Mouse (Mus musculus): ENCODE measurements around the gene Adgrf3.
"Not testable (repeated sequence)": the region's sequence is repeated elsewhere in the genome, so short reads cannot be mapped to it uniquely, and the experiment has no call there.

Adgrf3 gene

DNA sequence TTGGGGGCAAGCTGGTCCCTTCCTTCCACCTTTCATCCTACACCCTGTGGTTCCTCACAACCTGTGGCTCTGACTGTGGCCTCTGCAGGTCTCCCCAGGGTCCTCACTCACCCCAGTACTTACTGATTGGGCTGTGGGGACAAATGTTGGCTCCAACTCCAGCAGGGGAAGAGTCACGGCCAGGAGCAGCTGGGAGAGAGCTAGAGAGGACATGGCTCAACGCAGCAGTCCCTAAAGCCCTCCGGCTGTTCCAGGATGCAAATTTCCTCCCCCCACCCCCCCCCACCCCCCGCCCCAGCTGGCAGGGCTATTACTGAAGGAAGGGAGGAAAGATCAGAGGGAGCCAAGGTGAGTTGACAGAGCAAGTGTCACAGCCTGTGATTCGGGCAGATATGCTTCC lies at the start of gene Adgrf3:
Adgrf3 (minus strand) TSS at position 230 of the 400 bp plus-strand sequence.
- DNase-seq: no peak

DNA sequence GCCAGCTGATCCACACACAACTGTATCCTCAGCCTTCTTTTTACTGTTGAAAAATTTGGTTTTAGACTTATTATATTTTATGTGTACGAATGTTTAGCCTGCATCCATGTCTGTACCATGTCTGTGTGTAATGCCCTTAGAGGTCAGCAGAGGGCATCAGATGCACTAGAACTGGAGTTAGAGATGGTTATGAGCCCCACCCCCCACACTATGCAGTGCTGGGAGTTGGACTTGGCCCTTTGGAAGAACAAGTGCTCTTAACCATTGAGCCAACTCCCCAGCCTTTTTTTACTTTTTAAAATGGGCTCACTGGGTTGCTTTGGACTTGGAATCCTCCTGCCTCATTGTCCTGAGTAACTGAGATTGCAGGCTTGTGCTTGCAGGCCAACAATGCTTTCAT lies 42.1 kb upstream of the Adgrf3 start:
- peak in 1 of 2 experiments; percentile 21 for DNase-seq

DNA sequence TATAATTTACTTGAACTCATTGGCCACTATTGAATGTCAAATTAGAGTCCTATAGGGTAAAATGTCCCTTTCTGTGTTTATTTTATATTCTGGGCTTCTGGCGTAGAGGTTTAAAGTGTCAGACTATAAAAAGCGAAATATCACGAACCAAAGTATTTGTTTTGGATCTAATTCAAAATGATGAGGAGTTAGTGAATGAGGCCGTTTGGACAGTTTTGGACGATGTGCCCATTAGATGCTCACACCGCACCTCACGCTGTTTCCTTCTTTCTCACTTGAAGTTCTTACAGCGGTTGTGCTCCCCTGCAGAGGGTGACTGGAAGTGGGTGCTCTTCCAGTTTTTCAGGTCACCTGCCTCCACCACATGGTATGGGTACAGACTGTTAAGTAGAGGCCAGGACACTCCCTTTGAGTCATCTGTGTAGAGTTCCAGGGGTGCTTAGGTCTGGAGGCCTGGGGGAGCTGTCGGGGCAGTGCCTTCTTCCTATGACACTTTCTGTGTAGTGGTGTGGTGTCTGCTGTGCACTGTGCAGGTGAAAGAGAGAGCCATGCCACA lies 40.4 kb upstream of the Adgrf3 start:
- DNase-seq: no peak

DNA sequence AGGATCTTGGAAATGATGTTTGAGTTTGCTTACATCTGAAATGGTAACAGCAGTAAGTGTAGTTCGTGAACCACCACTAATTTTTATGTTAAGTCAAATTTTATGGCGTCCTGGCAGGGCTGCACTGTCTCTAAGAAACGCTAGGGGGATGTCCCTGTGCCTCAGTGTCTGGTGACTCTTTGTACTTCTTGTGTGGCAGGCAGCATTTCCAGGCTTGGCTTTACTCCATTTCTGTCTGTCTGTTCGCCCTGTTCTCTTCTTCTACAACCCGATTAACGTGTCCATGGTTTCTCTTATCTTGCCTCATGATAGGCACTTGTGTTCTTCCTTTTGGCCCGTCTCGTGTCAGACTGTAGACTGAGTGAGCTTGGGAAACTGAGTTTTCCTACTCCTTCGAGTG lies 38.2 kb upstream of the Adgrf3 start:
- no peak for DNase-seq

DNA sequence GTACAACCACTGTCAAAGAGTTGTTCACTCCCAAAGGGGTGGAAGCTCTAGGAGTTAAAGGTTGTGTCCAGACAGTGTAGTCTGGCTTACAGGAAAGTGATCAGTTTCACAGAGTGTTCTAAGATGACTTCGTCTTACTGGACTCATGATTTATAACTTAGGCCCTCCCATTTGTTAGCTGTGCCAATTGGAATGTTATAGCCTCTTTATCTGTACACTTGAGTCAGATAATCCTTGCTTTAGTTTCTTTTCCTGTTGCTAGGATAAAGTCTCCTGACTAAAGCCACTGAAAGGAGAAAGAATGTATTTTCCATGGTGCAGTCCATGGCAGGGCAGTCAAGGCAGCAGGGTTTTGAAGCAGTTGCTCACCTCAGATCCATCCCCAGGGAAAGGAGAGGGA lies 36.9 kb upstream of the Adgrf3 start:
- DNase-seq: no peak

DNA sequence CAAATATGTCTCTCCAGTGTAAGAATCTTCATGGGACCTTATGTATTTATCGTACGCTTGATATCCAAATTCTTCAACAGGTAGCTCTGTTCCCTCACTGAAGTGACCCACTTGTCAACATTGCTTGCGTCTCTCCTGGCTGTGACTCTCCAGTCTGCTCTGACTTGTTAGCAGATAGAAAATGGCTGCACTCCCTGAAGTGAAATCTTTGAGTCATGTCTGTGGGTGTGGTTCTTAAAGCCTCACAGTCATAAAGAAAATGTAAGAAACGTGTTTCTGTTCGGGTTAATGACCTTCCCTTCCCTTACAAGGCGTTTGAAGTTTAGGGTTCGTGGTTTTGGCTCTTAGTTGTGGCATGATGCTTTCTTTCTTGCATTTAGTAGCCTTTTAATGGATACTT lies 35.0 kb upstream of the Adgrf3 start:
- DNase-seq: no peak

DNA sequence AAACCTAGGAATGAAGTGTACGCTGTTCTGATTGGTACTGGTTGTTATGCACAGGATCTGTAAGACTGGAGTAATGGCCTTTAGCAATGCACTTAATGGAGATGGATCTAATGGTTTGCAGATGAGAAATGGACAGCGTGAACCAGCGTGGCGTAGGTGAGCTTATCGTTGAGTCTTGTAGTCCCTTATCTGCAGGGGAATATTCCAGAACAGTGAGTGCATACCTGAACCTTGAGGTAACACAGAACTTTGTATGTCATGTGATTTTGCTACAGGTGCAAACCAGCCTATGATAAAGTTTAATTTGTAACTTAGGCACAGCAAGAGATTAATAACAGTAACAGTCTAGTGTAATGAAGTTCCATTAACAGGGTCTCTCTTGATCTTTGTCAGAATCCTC lies 33.0 kb upstream of the Adgrf3 start:
- no peak for DNase-seq

DNA sequence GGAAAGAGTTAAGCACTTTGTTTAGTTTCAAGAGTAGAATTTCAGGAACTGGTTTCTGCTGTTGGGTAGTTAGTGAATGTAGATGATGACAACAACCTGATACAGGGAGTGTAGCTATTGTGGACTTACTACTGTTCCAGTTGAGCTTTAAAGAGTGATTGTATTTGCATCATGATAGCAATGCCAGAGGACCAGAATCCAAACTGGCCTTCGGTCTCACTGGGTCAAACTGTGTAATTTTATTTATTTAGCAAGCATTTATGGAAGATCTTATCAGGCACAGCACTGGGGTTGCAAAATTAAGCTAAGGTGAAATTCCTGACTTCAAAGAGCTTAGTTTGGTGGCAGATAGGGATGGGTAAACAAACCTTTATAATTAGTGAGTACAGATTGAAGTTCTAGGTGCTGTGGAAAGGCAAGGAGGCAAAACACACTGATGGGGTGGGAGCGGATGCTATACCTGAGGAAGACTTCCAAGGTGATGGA lies 30.2 kb upstream of the Adgrf3 start:
- DNase-seq: no peak

DNA sequence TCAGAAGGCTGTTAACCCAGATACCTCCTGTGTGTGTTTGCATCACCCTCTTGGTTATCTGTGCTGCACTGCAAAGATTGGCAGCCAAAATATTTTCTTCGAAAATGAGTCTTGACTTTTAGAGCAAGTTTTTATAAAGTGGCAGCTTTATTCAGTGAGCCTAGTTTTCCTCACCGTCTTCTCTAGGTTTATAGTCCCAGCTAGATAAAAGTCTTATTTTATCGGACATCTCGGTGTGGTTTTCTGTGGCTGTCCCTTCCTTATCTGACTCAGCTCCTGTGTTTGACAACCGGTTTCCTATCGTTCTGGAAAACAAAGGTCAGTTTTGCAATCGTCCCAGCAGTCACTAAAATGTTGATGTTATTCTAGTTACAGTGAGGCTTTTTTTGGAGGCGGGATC lies 28.5 kb upstream of the Adgrf3 start:
- DNase-seq: no peak

DNA sequence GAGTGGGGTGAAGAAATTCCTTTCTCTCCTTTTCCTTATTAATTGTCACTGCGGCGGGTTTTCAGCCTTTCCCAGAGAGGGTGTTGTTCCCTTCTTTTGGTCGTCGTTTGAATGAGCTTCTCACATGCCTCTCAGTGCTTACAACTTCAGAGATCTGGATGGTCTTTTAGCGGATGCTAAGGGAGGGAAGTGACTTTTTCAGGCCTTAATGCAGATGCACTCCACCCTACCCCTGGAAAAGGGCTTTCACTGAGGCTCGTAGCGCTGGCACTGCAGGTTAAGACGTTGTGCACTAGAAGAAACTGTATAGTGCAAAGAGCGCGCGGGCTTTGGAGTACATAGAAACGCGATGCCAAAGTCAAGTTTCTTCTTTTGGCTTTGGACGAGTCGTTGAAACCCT lies 27.5 kb upstream of the Adgrf3 start:
- DNase-seq: peak in 1 of 2 experiments; percentile 8

DNA sequence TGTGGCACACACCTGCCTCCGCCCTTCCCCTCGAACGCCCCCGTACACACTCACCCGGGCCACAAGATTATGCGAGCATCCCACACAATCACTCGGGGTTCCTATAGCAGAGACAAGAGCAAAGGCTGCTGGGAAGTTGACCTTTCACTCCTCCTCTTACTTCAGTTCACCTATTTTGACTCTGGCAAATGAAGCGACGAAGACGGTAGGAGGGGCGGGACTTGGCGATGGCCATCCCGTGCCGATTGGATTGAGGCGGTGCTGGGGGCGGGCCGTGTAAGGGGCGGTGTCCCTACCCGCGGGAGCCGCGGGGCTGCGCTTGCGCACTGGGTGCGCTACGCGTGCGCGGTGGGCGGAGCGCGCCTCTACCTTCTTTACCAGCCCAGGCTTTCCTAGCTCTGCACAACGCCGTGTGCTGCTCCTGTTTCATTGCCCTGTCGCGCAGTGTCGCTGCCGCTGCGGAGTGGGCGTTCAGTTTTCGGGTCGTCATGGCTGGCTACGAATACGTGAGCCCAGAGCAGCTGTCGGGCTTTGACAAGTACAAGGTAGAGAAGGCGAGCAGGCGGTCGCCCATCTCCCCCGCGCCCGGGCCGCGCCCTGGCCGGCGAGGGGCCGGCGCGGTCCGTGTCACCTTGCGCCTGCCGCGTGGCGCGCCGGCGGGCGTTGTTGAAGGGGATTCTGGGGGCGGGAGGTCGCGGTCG lies 26.9 kb upstream of the Adgrf3 start, which contains the start of gene Selenoi:
Selenoi (plus strand) TSS at position 311 of the 701 bp plus-strand sequence.
- DNase-seq: peak; percentile 99 to 100

DNA sequence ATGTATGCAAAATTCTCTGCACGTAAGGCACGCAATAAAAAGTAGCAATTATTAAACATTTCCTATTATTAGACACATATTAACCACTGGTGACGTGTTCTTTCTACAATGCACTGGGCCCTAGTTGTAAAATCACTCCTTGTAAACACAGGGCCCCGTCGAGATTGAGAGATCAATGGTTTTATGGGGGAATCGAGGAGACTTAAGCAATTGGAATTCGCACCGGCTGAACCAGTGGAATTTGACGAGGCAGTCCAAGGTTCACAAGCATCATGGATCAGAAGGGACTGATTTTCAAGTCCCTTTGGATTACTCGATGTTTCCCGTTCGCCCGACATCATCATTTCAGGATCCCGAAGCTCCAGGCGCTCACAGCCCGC lies 26.4 kb upstream of the Adgrf3 start:
- DNase-seq: no peak

DNA sequence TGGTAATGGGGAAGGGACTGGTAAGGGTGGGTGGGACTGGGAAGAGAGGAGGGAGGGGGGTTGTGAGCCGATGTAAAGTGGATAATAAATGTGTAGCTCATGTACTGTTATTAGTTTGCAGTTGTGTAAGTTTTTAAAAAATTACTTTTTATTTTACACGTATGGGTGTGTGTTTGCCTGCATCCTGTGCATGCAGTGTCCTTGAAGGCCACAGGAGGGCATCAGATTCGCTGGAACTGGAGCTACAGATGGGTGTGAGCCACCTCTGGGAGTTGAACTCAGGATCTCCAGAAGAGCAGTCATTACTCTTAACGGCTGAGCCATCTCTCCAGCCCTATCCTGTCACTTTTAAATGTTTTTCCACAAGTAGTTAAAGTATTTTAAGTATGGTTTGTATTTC lies 25.4 kb upstream of the Adgrf3 start:
- DNase-seq: peak in 1 of 2 experiments; percentile 34

DNA sequence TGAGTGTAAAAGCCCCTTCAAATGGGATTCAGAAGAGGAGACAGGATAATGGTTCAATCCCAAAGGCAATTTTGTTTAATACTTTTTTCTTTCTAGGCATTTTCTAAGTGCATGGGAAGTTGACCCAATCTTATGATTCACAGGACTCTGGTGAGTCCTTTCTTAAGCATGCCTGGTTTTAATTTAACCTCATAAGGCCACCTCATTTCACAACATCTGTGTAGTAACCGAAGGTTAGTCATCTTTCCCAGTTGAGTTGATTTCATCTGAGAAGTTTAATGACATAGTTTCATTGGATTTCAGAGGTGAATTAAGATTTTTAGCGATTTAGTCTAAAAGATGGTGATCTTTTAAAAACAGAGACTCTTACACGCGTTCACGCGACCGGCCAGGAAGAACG lies 17.2 kb upstream of the Adgrf3 start:
- no peak for DNase-seq

DNA sequence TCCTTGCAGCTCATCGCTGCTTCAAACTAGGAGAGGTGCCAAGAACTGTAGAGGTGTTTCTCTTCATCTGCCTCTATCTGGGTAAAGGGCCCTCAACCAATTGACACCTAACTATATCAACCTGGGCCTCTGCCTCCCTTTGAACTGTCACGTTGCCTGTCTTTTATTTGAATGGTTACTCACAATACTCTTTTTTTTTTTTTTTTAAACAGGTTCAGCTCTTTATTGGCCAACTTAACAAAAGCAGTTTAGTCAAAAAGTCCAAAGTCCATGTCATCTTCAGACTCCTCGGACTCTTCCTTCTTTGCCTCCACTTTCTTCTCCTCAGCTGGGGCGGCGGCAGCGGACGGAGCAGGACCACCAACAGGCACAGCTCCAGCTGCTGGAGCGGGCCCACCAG lies 15.1 kb upstream of the Adgrf3 start:
- DNase-seq: no peak

DNA sequence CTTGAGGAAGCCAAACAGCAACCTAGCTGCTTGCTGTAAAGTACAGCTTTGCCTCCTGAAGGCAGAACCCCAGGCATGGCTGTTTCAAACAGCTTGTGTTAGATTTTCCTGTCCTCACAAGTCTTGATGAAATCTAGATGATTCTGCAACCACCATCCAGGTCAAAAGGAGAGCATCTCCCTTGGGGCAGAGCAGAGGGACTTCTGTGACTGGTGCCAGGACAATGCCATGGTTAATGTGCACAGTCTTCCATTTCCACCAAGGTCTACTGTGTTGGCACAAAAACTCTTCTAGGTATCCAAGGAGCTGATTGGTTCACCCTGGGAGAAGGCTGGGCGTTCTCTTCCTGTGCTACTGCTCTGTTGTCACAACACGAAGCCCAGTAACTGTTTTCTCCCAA lies 14.2 kb upstream of the Adgrf3 start:
- no peak for DNase-seq

DNA sequence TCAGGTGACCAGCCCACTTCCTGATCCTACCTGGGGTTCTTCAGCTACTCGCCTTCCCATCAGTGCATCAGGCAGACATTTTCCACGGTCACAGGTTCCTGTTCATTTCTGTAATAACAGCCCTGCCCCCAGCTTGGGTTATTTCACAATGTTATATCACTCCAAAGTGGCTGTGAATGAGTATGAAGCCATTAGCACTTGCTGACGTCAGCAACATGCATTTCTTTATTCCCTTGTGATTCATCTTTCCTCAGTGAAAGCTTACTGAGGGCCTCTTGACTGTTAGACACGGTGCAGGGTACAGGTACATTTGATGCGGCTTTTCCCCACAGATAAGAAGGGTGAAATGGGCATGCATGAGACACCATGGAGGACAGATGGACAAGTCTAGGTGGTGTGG lies 10.4 kb upstream of the Adgrf3 start:
- DNase-seq: no peak

DNA sequence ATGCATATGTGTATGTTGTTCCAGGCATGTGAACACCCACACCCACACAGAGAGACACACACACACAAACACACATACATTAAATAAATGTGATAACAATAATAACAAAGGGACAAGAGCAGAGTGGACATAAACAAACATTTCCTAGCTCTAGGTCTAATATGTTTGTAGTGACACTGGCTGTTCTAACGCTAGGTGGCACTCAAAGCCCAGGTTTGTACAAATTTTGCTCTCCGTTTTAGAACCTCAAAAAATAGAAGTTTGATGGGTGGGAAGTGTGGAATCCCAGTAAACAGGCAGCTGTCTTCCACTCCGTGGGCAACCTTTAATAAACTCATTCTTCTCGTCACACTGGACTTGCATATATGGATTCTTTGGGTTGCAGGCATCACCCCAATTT lies 9.4 kb upstream of the Adgrf3 start:
- DNase-seq: peak in 1 of 2 experiments; percentile 66

DNA sequence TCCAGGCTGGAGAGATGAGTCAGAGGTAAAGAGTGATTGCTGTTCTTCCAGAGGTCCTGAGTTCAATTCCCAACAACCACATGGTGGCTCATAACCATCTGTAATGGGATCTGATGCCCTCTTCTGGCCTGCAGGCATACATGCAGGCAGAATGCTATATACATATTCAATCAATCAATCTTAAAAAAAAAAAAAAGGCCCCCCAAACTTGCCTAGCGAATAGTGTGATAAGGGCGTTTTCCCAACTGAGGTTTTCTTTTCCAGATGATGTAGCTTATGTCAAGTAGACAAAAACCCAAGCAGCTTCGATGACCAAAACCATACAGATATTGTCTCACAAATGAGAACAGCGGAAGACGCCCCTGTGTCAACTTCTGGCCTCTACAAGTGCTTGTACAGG lies 5.2 kb upstream of the Adgrf3 start:
- DNase-seq: not testable (repeated sequence)

DNA sequence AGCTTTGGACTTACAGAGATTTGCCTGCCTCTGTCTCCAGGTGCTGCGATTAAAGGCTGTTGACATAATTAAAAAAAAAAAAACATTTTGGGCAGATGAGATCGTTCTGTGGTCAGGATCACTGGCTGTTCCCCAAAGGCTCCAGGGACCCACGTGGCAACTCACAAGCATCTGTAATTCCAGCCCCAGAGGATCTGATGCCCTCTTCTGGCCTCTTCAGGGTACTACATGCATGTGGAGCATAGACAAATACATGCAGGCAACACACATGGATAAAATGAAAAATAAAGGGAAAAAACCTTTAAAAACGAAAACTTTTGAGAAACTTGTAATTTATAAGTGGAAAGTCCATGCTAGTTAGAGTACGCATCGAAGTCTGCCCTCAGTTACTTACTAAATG lies 1.8 kb upstream of the Adgrf3 start:
- peak in 1 of 2 experiments; percentile 47 for DNase-seq

DNA sequence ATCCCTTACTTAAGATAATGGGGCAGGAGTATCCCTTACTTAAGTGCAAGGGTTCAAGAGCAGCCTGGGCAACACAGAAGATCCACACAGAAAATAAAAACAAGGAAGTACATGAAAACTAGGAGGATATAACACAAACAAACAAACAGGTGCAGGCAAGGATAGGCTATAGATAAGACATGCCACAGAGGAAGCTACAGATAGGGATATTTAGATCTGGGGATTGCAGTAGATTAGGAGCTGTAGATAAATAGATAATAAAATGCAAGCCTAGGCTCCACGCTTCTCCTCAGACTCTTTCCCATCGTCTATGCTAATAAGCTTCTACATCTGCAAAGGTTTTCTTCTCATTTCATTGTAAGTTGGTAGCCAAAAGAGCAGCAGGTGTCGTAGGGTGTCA lies 488 bp downstream of the Adgrf3 start:
- DNase-seq: no peak

DNA sequence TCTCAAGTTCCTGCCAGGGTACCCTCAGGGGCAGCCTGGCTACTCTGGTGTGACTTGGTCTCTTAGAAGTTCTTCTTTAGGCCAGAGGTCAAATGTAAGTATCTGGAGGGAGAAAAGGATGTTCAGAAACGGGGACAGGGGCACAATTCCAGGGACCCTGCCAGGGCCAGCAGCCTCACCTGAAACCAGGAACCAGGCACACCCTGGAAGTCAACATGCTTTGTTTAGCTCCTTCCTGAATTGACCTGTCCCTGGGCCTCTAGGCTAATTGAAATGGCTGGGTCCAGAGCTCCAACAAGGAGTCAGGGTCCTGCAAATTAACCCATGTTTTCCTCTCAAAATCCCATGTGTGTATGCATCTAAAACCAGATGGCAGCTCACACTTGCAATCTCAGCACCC lies 1.1 kb downstream of the Adgrf3 start:
- no peak for DNase-seq

DNA sequence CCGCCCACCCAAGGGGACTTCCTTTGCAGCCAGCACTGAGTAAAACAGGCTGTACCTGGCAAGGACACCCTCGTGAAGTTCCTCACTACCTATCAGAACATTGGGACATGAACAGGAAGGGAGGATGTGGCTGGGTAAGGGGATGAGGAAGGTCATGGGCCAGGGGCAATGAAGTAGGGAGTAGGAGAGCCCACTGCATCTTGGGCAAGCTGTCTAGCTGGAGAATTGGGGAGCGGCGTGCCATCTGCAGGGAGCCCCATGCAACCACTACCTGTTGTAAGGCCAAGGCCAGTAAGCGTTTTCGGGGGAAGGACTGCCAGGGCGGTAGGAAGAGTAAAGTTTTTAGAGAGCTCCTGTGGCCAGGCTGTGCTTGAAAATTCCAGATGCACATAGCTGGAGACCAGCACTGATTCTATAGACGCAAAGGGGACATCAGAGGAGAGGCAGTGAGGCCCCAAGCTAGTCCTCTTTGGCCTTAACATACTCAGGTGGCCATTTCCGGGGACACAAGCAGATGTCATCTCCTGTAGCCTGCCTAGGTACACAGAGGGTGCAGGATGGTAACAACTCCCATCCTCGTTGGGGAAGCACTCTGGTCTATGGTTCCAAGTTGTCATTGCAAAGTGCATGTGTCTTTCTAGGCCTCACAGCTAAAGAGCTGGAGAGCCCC lies 2.2 kb downstream of the Adgrf3 start:
- DNase-seq: no peak

DNA sequence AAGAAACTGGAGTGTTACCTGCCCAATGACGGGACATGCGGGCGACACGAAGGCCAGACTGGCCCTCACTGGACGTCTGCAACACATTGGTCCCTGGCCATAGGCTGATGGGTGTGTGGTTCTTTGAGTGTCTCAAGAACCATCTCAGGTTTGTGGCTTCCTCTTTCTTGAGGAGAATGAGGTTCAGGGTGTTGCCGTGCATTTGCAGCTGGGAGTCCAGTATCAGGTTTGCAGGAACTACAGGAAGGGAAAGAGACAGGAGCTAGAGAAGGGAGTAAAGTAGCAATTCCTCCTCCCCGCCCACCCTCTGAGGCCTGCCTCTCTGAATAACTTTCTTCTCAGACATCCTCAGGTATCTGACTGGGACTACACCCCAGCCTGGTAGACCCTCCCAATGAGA lies 3.3 kb downstream of the Adgrf3 start:
- no peak for DNase-seq
